Mouse (Mus musculus): ENCODE data around the gene Dock9. TPM values are rescaled to one million over a fixed set of nuclear protein-coding genes. Genes with fewer than 3 reads are reported as not detected.

The Dock9 gene
- polyA plus RNA-seq, 1 experiment from 2014 or later: 14.3 TPM

GRCm38 (mm10) chr14:121647693-121648092 is 149.9 kb downstream of the Dock9 start:
- WGBS: 85% methylated on average over 6 of the region's 6 CpGs
- Histone ChIP-seq H3K4me3 (ENCODE audit: low read length) (no peak overlapping the region), H3K4me1 (ENCODE audit: control insufficient read depth, insufficient read depth, low read length) (peaks cover 19% of the 10 kb centered on the region), H3K27ac (ENCODE audit: low read depth, low read length) (peak overlapping the region; percentile 25), H3K36me3 (ENCODE audit: control insufficient read depth, insufficient read depth, low read length) (peaks cover 3% of the 10 kb centered on the region; the same call in 1 of the 2 replicates), H3K9ac (ENCODE audit: low read depth, low read length) (no peak overlapping the region), H3K27me3 (ENCODE audit: control insufficient read depth, insufficient read depth, low read length) (no peaks in the 10 kb centered on the region), H3K4me2 (replicated peaks; ENCODE audit: low read depth, low read length) (no peak overlapping the region), H3K9me3 (ENCODE audit: control insufficient read depth, low read length) (no peaks in the 10 kb centered on the region)
- ATAC-seq (ENCODE audit: low FRiP score, low TSS enrichment): no peak

- Histone ChIP-seq H3K9me3 (ENCODE audit: control insufficient read depth, low read length) (no peaks in the 10 kb centered on the region), H3K4me3 (ENCODE audit: low read length) (no peak overlapping the region), H3K27ac (ENCODE audit: low read depth, low read length) (no peak overlapping the region), H3K36me3 (ENCODE audit: control insufficient read depth, insufficient read depth, low read length) (no peaks in the 10 kb centered on the region), H3K4me2 (replicated peaks; ENCODE audit: low read depth, low read length) (no peak overlapping the region), H3K9ac (ENCODE audit: low read depth, low read length) (no peak overlapping the region), H3K4me1 (ENCODE audit: control insufficient read depth, insufficient read depth, low read length) (peaks cover 19% of the 10 kb centered on the region), H3K27me3 (ENCODE audit: control insufficient read depth, insufficient read depth, low read length) (no peaks in the 10 kb centered on the region)
- no peak for ATAC-seq (ENCODE audit: low FRiP score, low TSS enrichment)
- WGBS: 58% methylated on average over 10 of the region's 10 CpGs
Observed at GRCm38 (mm10) chr14:121646617-121647016, 151.0 kb downstream of the Dock9 start.

DNA sequence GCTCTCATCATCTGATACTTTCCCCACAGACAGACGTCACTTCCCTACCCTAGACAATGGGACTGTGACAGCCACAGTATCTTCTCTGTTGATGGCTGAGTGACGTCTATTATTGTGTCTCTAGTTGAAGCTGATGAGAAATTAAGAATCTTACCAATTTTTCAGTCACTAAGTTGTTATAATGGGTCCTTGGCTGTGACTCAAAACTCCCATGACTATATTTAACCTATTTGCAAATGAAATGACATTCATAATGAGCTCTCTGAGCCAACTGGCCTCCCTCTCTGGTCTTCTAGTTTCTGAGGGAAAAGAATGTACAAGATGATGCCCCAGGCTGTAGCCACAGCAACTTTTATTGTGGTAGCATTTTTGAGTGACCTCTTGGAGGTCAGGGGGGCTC is 153.3 kb downstream of the Dock9 start:
- Histone ChIP-seq H3K4me3 (ENCODE audit: low read length) (no peak overlapping the region), H3K4me2 (replicated peaks; ENCODE audit: low read depth, low read length) (no peak overlapping the region), H3K27ac (ENCODE audit: low read depth, low read length) (no peak overlapping the region), H3K4me1 (ENCODE audit: control insufficient read depth, insufficient read depth, low read length) (peaks cover 18% of the 10 kb centered on the region), H3K36me3 (ENCODE audit: control insufficient read depth, insufficient read depth, low read length) (peaks cover 3% of the 10 kb centered on the region; the same call in 1 of the 2 replicates), H3K27me3 (ENCODE audit: control insufficient read depth, insufficient read depth, low read length) (no peaks in the 10 kb centered on the region), H3K9me3 (ENCODE audit: control insufficient read depth, low read length) (no peaks in the 10 kb centered on the region), H3K9ac (ENCODE audit: low read depth, low read length) (no peak overlapping the region)
- ATAC-seq (ENCODE audit: low FRiP score, low TSS enrichment): no peak
- WGBS: 87% methylated on average over 2 of the region's 2 CpGs

DNA sequence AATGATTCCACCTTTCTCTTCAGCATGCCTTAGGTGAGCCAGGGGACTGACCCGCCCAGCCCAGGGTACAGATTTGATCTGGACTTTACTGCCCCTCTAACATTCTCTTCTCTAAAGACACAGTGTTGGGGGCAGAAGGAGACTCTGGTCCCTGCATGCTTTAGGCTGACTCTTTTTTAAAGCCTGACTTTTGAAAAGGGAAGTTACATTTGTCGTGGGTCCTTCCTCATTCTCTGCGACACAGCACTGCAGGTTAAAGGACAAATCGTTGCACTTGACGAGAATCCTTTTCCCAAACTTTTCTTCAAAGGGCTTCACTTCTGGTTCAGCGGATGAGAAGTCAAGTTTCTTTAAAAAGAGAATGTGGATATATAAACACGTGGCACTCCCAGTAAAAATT is 156.4 kb downstream of the Dock9 start:
- H3K9ac ChIP-seq (ENCODE audit: low read depth, low read length): no peak overlapping the region
- no peaks in the 10 kb centered on the region for H3K9me3 ChIP-seq (ENCODE audit: control insufficient read depth, low read length)
- 88% methylated on average over 7 of the region's 7 CpGs for WGBS
- ATAC-seq (ENCODE audit: low FRiP score, low TSS enrichment): no peak; the same call in 1 of the 2 replicates
- no peak overlapping the region for H3K27ac ChIP-seq (ENCODE audit: low read depth, low read length)
- no peak overlapping the region for H3K4me3 ChIP-seq (ENCODE audit: low read length)
- H3K27me3 ChIP-seq (ENCODE audit: control insufficient read depth, insufficient read depth, low read length): no peaks in the 10 kb centered on the region
- H3K4me1 ChIP-seq (ENCODE audit: control insufficient read depth, insufficient read depth, low read length): peaks cover under 1% of the 10 kb centered on the region; the same call in 1 of the 2 replicates
- H3K36me3 ChIP-seq (ENCODE audit: control insufficient read depth, insufficient read depth, low read length): peaks cover 11% of the 10 kb centered on the region; the same call in 1 of the 2 replicates
- no peak overlapping the region for H3K4me2 ChIP-seq (replicated peaks; ENCODE audit: low read depth, low read length)

DNA sequence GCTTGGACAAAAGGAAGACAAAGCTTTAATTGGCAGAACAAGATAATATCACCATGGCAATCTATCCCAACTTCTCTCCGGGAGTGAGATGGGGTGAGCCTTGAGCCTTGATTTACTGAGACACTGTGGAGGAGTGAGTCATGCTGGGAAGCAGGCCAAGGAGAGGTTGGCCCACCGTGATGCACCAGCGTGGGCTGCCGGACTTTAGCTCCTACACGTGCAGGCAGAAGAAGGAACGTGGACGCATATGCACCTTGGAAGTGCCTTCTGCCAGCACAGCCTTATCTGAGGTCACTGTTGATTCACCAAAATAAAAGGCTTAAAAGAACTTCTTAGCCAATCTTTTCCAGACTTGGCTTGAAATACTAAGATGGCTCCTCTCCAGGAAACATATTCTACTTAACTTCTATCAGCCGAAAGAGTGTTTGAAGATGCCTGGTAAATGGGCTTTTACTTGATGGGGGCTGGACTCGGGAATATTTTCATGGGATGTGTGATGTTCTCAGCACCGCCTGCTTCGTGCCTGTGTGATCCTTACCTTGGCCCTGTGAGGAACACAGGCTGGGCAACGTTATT is 160.6 kb downstream of the Dock9 start:
- H3K27me3 ChIP-seq (ENCODE audit: control insufficient read depth, insufficient read depth, low read length): no peaks in the 10 kb centered on the region
- peaks cover 11% of the 10 kb centered on the region; the same call in 1 of the 2 replicates for H3K36me3 ChIP-seq (ENCODE audit: control insufficient read depth, insufficient read depth, low read length)
- H3K9ac ChIP-seq (ENCODE audit: low read depth, low read length): no peak overlapping the region
- no peak overlapping the region for H3K27ac ChIP-seq (ENCODE audit: low read depth, low read length)
- H3K9me3 ChIP-seq (ENCODE audit: control insufficient read depth, low read length): no peaks in the 10 kb centered on the region
- no peaks in the 10 kb centered on the region for H3K4me1 ChIP-seq (ENCODE audit: control insufficient read depth, insufficient read depth, low read length)
- no peak for ATAC-seq (ENCODE audit: low FRiP score, low TSS enrichment)
- H3K4me2 ChIP-seq (replicated peaks; ENCODE audit: low read depth, low read length): no peak overlapping the region
- no peak overlapping the region for H3K4me3 ChIP-seq (ENCODE audit: low read length)
- 77% methylated on average over 12 of the region's 12 CpGs for WGBS

DNA sequence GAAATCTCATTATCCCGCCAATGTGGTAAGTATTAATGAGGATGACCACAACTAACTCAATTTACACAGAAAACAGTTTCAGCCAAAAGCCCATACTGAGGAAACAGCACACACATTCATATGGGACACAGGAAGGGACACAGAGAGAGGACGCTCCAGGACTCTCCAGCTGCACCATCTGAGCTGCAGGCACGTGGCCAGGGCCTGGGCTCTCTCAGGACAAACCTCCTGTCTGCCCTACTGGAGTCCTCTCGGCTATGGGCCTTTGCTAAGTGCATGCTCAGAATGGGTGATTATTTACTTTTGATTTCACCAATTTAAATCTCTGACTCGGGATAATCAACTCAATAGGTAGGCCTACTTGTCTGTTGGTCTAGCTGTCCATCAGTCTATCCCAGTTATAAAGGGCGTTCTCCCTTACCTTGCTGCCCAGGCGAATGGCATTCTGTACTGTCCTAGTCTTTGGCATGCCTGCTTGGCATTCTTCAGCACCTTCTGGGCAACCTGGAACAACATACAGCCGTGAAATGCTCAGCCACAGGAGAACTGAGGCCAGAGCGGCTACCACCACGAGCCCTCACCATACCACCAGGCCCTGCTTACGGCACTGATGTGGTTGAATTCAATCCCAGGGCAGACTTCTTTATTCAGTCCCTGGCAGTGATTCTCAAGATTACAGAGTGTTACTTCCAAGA is 162.8 kb downstream of the Dock9 start:
- Histone ChIP-seq H3K4me2 (replicated peaks; ENCODE audit: low read depth, low read length) (no peak overlapping the region), H3K4me1 (ENCODE audit: control insufficient read depth, insufficient read depth, low read length) (no peaks in the 10 kb centered on the region), H3K27ac (ENCODE audit: low read depth, low read length) (no peak overlapping the region), H3K9me3 (ENCODE audit: control insufficient read depth, low read length) (no peaks in the 10 kb centered on the region), H3K9ac (ENCODE audit: low read depth, low read length) (no peak overlapping the region), H3K4me3 (ENCODE audit: low read length) (no peak overlapping the region), H3K36me3 (ENCODE audit: control insufficient read depth, insufficient read depth, low read length) (peaks cover 11% of the 10 kb centered on the region; the same call in 1 of the 2 replicates), H3K27me3 (ENCODE audit: control insufficient read depth, insufficient read depth, low read length) (no peaks in the 10 kb centered on the region)
- 0 out of 2 replicates have a peak, but pooled peaks have one; percentile 47 for ATAC-seq (ENCODE audit: low FRiP score, low TSS enrichment)
- 83% methylated on average over 11 of the region's 11 CpGs for WGBS

DNA sequence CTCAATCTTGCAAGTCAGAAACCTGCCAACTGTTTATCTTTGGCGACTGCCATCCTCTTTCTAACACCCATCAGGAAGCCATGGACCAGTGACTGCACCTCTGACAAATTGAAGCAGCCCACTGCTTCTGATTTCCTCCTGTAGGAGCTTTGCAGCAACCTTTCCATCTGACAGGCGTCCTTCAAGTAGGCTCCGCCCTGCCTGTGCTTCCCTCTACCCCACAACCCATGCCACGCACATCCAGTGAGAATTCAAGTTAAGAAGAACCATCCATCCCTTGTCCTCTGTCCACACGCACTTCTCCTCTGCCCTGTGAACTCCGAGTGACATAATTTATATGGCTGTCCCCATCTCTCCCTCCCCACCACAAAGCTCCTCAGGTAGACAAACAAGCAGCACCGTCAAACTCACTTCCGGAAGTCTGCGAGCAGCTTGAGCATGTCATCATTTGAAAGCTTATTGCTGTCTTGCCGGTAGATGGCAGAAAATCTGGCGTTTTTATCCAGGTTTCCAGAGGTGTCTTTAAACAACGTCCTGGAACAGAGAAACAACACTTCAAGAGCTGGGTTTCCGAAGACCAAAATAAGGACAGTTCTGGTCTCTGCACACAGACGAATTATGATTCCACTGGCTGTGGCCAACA is 163.4 kb downstream of the Dock9 start:
- WGBS: 33% methylated on average over 14 of the region's 14 CpGs
- 0 out of 2 replicates have a peak overlapping the region, but pooled peaks have one; percentile 6 for H3K4me2 ChIP-seq (replicated peaks; ENCODE audit: low read depth, low read length)
- no peaks in the 10 kb centered on the region for H3K4me1 ChIP-seq (ENCODE audit: control insufficient read depth, insufficient read depth, low read length)
- H3K9ac ChIP-seq (ENCODE audit: low read depth, low read length): no peak overlapping the region
- no peak overlapping the region for H3K27ac ChIP-seq (ENCODE audit: low read depth, low read length)
- peaks cover 6% of the 10 kb centered on the region; the same call in 1 of the 2 replicates for H3K36me3 ChIP-seq (ENCODE audit: control insufficient read depth, insufficient read depth, low read length)
- peak; percentile 54; the same call in 1 of the 2 replicates for ATAC-seq (ENCODE audit: low FRiP score, low TSS enrichment)
- no peak overlapping the region for H3K4me3 ChIP-seq (ENCODE audit: low read length)
- no peaks in the 10 kb centered on the region for H3K9me3 ChIP-seq (ENCODE audit: control insufficient read depth, low read length)
- no peaks in the 10 kb centered on the region for H3K27me3 ChIP-seq (ENCODE audit: control insufficient read depth, insufficient read depth, low read length)

DNA sequence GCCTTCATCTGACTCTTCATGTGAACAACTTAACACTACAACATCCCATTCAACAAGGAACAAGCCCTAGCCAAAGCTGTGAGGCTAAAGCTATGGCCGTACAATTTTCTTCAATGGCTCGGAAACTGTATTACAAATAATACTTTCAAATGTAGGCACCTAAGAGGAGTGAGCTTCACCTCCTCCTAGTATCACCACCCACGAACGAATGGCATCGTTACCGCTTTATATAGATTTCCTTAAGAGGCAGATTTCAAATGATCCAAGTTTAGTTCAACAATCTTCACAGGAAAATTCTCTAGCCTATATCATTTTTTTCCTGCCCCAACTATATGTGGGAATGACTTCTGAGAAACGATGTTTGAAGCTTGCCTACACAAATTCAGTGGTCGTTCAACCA is 165.7 kb downstream of the Dock9 start:
- no peaks in the 10 kb centered on the region for H3K27me3 ChIP-seq (ENCODE audit: control insufficient read depth, insufficient read depth, low read length)
- H3K4me1 ChIP-seq (ENCODE audit: control insufficient read depth, insufficient read depth, low read length): no peaks in the 10 kb centered on the region
- WGBS: 94% methylated on average over 8 of the region's 8 CpGs
- no peak overlapping the region for H3K4me3 ChIP-seq (ENCODE audit: low read length)
- H3K9ac ChIP-seq (ENCODE audit: low read depth, low read length): no peak overlapping the region
- no peak overlapping the region for H3K27ac ChIP-seq (ENCODE audit: low read depth, low read length)
- peaks cover under 1% of the 10 kb centered on the region; the same call in 1 of the 2 replicates for H3K36me3 ChIP-seq (ENCODE audit: control insufficient read depth, insufficient read depth, low read length)
- ATAC-seq (ENCODE audit: low FRiP score, low TSS enrichment): no peak
- no peak overlapping the region for H3K4me2 ChIP-seq (replicated peaks; ENCODE audit: low read depth, low read length)
- H3K9me3 ChIP-seq (ENCODE audit: control insufficient read depth, low read length): no peaks in the 10 kb centered on the region

GRCm38 (mm10) chr14:121626741-121627140 is 170.9 kb downstream of the Dock9 start:
- H3K9ac ChIP-seq (ENCODE audit: low read depth, low read length): no peak overlapping the region
- H3K27me3 ChIP-seq (ENCODE audit: control insufficient read depth, insufficient read depth, low read length): no peaks in the 10 kb centered on the region
- no peaks in the 10 kb centered on the region for H3K4me1 ChIP-seq (ENCODE audit: control insufficient read depth, insufficient read depth, low read length)
- H3K36me3 ChIP-seq (ENCODE audit: control insufficient read depth, insufficient read depth, low read length): peaks cover 4% of the 10 kb centered on the region; the same call in 1 of the 2 replicates
- 89% methylated on average over 12 of the region's 12 CpGs for WGBS
- no peak overlapping the region for H3K4me3 ChIP-seq (ENCODE audit: low read length)
- no peak overlapping the region for H3K4me2 ChIP-seq (replicated peaks; ENCODE audit: low read depth, low read length)
- H3K27ac ChIP-seq (ENCODE audit: low read depth, low read length): no peak overlapping the region
- ATAC-seq (ENCODE audit: low FRiP score, low TSS enrichment): no peak
- no peaks in the 10 kb centered on the region for H3K9me3 ChIP-seq (ENCODE audit: control insufficient read depth, low read length)
